Mouse (Mus musculus) forebrain, embryonic 16.5 days (tissue): ENCODE measurements around the gene Pon2. TPM values are rescaled to one million over a fixed set of nuclear protein-coding genes. Genes with fewer than 3 reads are reported as not detected.

Source experiments
- ATAC-seq: fragments of 200-750 bp; cut with Nextera tagmentation; 2 replicates; pipeline ENCODE4 v1.8.0; 2017; ENCODE audit warnings: mild to moderate bottlenecking, moderate library complexity
- H3K27ac ChIP-seq: fragments of 300-500 bp; sonication (generic); 2 replicates; pipeline ENCODE4 v1.5.1; 2014; ENCODE audit warnings: low read length, control low read depth
- H3K27me3 ChIP-seq: fragments of 300-500 bp; sonication (generic); replicated peaks from 2 replicates; pipeline ENCODE4 v1.6.1; 2014; ENCODE audit warnings: low read length; ENCODE audit not compliant: control insufficient read depth, insufficient read depth
- H3K36me3 ChIP-seq: fragments of 300-500 bp; sonication (generic); 2 replicates; pipeline ENCODE4 v1.6.1; 2014; ENCODE audit not compliant: control insufficient read depth, insufficient read depth
- H3K4me1 ChIP-seq: fragments of 300-500 bp; sonication (generic); replicated peaks from 2 replicates; pipeline ENCODE4 v1.6.1; 2014; ENCODE audit warnings: low read length; ENCODE audit not compliant: control insufficient read depth, insufficient read depth
- H3K4me2 ChIP-seq: fragments of 300-500 bp; sonication (generic); 2 replicates; pipeline ENCODE4 v1.6.1; 2014; ENCODE audit warnings: mild to moderate bottlenecking, low read length, control low read depth
- H3K4me3 ChIP-seq: fragments of 300-500 bp; sonication (generic); replicated peaks from 2 replicates; pipeline ENCODE4 v1.5.1; 2014; ENCODE audit warnings: mild to moderate bottlenecking, low read length, control low read depth
- H3K9ac ChIP-seq: fragments of 300-500 bp; sonication (generic); replicated peaks from 2 replicates; pipeline ENCODE4 v1.6.1; 2014; ENCODE audit warnings: low read depth, low read length, control low read depth
- H3K9me3 ChIP-seq: fragments of 300-500 bp; sonication (generic); 2 replicates; pipeline ENCODE4 v1.6.1; 2016; ENCODE audit warnings: low read length; ENCODE audit not compliant: control insufficient read depth
- WGBS: fragments of 180-500 bp; shearing (Covaris S2); extraction: QIAGEN DNeasy Blood & Tissue Kit; methylation state at CpG from one replicate; pipeline ENCODE4 v1.1.7; 2014; 5-methylcytosine and 5-hydroxymethylcytosine counted together
- polyA plus RNA-seq: library from polyadenylated mRNA; unstranded; fragments of >200 nt; fragmentation: Nextera tagmentation; extraction: Ambion mirVana; gene quantifications from 2 replicates; pipeline ENCODE4 v1.2.1, GENCODE M21; 2015

Pon2 gene
- polyA plus RNA-seq, 1 experiment from 2014 or later, result 22.1 TPM

- Histone ChIP-seq H3K36me3 (no peaks in the 10 kb centered on the region), H3K9ac (no peak overlapping the region), H3K4me2 (no peak overlapping the region), H3K27me3 (peaks cover 2% of the 10 kb centered on the region; the same call in 1 of the 2 replicates), H3K4me3 (no peak overlapping the region), H3K4me1 (peaks cover 15% of the 10 kb centered on the region), H3K27ac (no peak overlapping the region), H3K9me3 (no peaks in the 10 kb centered on the region)
- ATAC-seq, result no peak
- 91% methylated on average over 7 of the region's 7 CpGs for WGBS
These were observed 2.2 kb downstream of the Pon2 start for GRCm38 (mm10) chr6:5296067-5296466.

DNA sequence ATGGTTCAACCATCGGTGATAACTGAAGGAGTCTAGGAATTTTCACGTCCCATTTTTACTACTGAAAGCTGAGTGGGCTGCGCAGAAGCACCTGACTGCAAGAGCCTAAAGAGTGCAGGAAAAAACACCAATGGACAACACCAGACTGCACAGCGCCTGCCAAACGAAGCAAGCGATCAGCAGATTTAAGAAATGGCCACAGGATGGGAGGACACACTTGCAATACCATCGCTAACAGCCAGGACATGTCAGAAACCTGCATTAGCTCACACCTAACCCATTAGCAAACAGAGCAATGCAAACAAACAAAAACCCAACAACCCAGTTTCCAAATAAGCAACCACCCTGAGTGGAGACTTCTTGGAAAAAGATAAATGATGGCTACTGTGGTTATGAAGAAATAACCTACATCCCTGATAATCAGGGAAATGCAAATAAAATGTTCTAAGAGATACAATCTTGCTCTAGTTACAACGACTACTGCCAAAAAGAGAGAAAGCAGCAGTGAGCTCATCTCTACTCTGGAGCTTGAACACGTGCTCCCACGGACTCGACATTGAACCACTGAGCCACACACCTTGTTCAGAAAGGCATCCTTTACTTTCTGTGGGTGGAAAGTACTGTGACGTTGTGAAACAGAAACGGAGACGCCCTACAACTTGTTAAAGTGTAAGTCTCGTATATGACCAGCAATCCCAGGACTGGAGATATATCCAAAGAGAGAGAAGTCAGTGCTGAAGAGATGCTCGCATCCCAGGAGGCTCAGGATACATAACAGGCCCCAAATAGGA, 3.4 kb downstream of the Pon2 start:
- Histone ChIP-seq H3K27me3 (peaks cover under 1% of the 10 kb centered on the region; the same call in 1 of the 2 replicates), H3K4me3 (no peak overlapping the region), H3K4me2 (no peak overlapping the region), H3K36me3 (no peaks in the 10 kb centered on the region), H3K4me1 (peaks cover 15% of the 10 kb centered on the region), H3K27ac (no peak overlapping the region), H3K9ac (no peak overlapping the region), H3K9me3 (no peaks in the 10 kb centered on the region)
- ATAC-seq, result no peak
- 94% methylated on average over 16 of the region's 16 CpGs for WGBS

GRCm38 (mm10) chr6:5292841-5293240, 5.4 kb downstream of the Pon2 start:
- no peak overlapping the region for H3K9ac ChIP-seq
- peaks cover 9% of the 10 kb centered on the region for H3K4me1 ChIP-seq
- no peaks in the 10 kb centered on the region for H3K9me3 ChIP-seq
- no peak overlapping the region for H3K4me2 ChIP-seq
- 88% methylated on average over 5 of the region's 5 CpGs for WGBS
- no peaks in the 10 kb centered on the region for H3K27me3 ChIP-seq
- no peak overlapping the region for H3K27ac ChIP-seq
- H3K36me3 ChIP-seq, result no peaks in the 10 kb centered on the region
- ATAC-seq, result no peak
- no peak overlapping the region for H3K4me3 ChIP-seq

GRCm38 (mm10) chr6:5291450-5291849, 6.8 kb downstream of the Pon2 start:
- no peak overlapping the region for H3K27ac ChIP-seq
- no peaks in the 10 kb centered on the region for H3K4me1 ChIP-seq
- H3K9ac ChIP-seq, result no peak overlapping the region
- H3K27me3 ChIP-seq, result no peaks in the 10 kb centered on the region
- H3K4me3 ChIP-seq, result no peak overlapping the region
- H3K4me2 ChIP-seq, result no peak overlapping the region
- H3K9me3 ChIP-seq, result no peaks in the 10 kb centered on the region
- WGBS, result 70% methylated on average over 4 of the region's 4 CpGs
- H3K36me3 ChIP-seq, result no peaks in the 10 kb centered on the region
- no peak for ATAC-seq

- no peak for ATAC-seq
- H3K36me3 ChIP-seq, result no peaks in the 10 kb centered on the region
- no peaks in the 10 kb centered on the region for H3K9me3 ChIP-seq
- H3K9ac ChIP-seq, result no peak overlapping the region
- no peak overlapping the region for H3K4me2 ChIP-seq
- H3K4me3 ChIP-seq, result no peak overlapping the region
- H3K27me3 ChIP-seq, result no peaks in the 10 kb centered on the region
- WGBS, result 77% methylated on average over 5 of the region's 5 CpGs
- H3K4me1 ChIP-seq, result no peaks in the 10 kb centered on the region; the same call in 1 of the 2 replicates
- no peak overlapping the region for H3K27ac ChIP-seq
These were observed 10.3 kb downstream of the Pon2 start for GRCm38 (mm10) chr6:5287919-5288318.

- ATAC-seq, result no peak
- Histone ChIP-seq H3K36me3 (no peaks in the 10 kb centered on the region), H3K4me3 (no peak overlapping the region), H3K4me1 (peaks cover 3% of the 10 kb centered on the region; the same call in 1 of the 2 replicates), H3K27me3 (no peaks in the 10 kb centered on the region), H3K9ac (no peak overlapping the region), H3K9me3 (no peaks in the 10 kb centered on the region), H3K4me2 (no peak overlapping the region), H3K27ac (no peak overlapping the region)
- 91% methylated on average over 2 of the region's 2 CpGs for WGBS
These were observed 10.9 kb downstream of the Pon2 start for GRCm38 (mm10) chr6:5287392-5287791.

DNA sequence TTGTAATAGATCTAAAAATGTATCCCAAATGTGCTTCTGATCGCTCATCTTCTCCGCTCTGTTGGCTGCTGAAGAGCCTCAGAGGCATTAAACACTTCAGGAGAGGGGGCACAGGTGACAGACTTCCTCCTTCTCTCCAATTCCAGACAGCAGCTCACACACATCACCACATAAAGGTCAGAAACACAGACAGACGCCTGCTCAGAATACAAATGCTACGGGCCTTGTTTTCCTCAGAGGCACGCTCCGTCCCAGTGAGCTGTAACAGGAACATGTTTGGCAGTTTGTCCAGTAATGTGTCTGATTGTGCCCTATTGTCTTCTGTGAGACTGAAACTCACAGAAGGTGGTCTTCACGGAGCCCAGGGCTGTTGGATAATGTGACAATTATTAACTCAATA, 15.8 kb downstream of the Pon2 start:
- Histone ChIP-seq H3K4me3 (no peak overlapping the region), H3K27me3 (no peaks in the 10 kb centered on the region), H3K9me3 (no peaks in the 10 kb centered on the region), H3K36me3 (no peaks in the 10 kb centered on the region), H3K4me1 (peaks cover 4% of the 10 kb centered on the region; the same call in 1 of the 2 replicates), H3K27ac (no peak overlapping the region), H3K9ac (no peak overlapping the region), H3K4me2 (no peak overlapping the region)
- WGBS, result 47% methylated on average over 7 of the region's 7 CpGs
- 0 out of 2 replicates have a peak, but pooled peaks have one; percentile 15 for ATAC-seq

GRCm38 (mm10) chr6:5280576-5281305, 17.5 kb downstream of the Pon2 start:
- ATAC-seq, result no peak
- no peak overlapping the region for H3K27ac ChIP-seq
- WGBS, result 71% methylated on average over 6 of the region's 6 CpGs
- no peak overlapping the region for H3K4me3 ChIP-seq
- no peaks in the 10 kb centered on the region for H3K27me3 ChIP-seq
- H3K36me3 ChIP-seq, result no peaks in the 10 kb centered on the region
- no peaks in the 10 kb centered on the region for H3K9me3 ChIP-seq
- no peak overlapping the region for H3K9ac ChIP-seq
- peaks cover 4% of the 10 kb centered on the region; the same call in 1 of the 2 replicates for H3K4me1 ChIP-seq
- H3K4me2 ChIP-seq, result no peak overlapping the region

DNA sequence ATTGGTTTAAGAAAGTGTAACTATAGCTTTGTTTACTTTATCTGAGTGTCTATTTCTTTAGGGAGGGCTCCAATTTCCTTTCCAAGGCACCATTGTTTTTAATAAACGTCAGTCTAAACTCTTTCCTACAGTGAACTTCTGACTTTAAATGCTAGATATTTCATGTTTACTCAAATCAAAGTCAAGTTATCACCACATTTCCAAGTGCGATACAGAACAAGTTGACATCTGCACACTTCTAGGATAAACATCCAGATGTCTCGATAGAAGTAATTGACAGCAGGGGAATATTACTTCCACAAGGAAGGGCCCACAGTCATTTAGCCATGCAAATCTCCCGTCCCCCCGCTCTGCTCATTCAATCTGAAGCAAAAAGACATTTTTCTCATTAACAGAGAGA, 20.3 kb downstream of the Pon2 start:
- ATAC-seq, result no peak
- Histone ChIP-seq H3K27ac (no peak overlapping the region), H3K27me3 (no peaks in the 10 kb centered on the region), H3K36me3 (no peaks in the 10 kb centered on the region), H3K9ac (no peak overlapping the region), H3K4me3 (no peak overlapping the region), H3K4me1 (peaks cover 4% of the 10 kb centered on the region; the same call in 1 of the 2 replicates), H3K4me2 (no peak overlapping the region), H3K9me3 (no peaks in the 10 kb centered on the region)
- 43% methylated on average over 5 of the region's 5 CpGs for WGBS
